Mouse (Mus musculus): ENCODE results near the gene Ankrd36. TPM values are rescaled to one million over a fixed set of nuclear protein-coding genes. Genes with fewer than 3 reads are reported as not detected.
"Not testable (repeated sequence)": the region's sequence is repeated elsewhere in the genome, so short reads cannot be mapped to it uniquely, and the experiment has no call there.

Gene Ankrd36
- polyA plus RNA-seq, 1 experiment from 2014 or later, result 0.15 TPM

- Histone ChIP-seq H3K9me3 (replicated peaks) (no peaks in the 10 kb centered on the region), H3K27ac (no peak overlapping the region), H3K4me1 (no peaks in the 10 kb centered on the region), H3K4me2 (replicated peaks) (no peak overlapping the region), H3K36me3 (no peaks in the 10 kb centered on the region), H3K27me3 (no peaks in the 10 kb centered on the region), H3K4me3 (no peak overlapping the region), H3K9ac (no peak overlapping the region)
- no peak for ATAC-seq (ENCODE audit: low FRiP score)
- WGBS, result 78% methylated on average over 6 of the region's 6 CpGs
Measured at GRCm38 (mm10) chr11:5596756-5597155, 27.3 kb downstream of the Ankrd36 start.

GRCm38 (mm10) chr11:5605421-5605820, 35.9 kb downstream of the Ankrd36 start:
- Histone ChIP-seq H3K9me3 (replicated peaks) (no peaks in the 10 kb centered on the region), H3K27me3 (no peaks in the 10 kb centered on the region), H3K9ac (no peak overlapping the region), H3K4me1 (no peaks in the 10 kb centered on the region), H3K27ac (no peak overlapping the region), H3K4me2 (replicated peaks) (no peak overlapping the region), H3K36me3 (no peaks in the 10 kb centered on the region), H3K4me3 (no peak overlapping the region)
- ATAC-seq (ENCODE audit: low FRiP score), result no peak
- 88% methylated on average over 3 of the region's 3 CpGs for WGBS

GRCm38 (mm10) chr11:5611918-5612317, 42.4 kb downstream of the Ankrd36 start:
- not testable (repeated sequence) for H3K27me3 ChIP-seq; H3K36me3 ChIP-seq; H3K4me1 ChIP-seq; H3K4me2 ChIP-seq (replicated peaks); H3K9ac ChIP-seq; ATAC-seq (ENCODE audit: low FRiP score); H3K9me3 ChIP-seq (replicated peaks); H3K27ac ChIP-seq; H3K4me3 ChIP-seq
- WGBS, result 77% methylated on average over 1 of the region's 1 CpGs

DNA sequence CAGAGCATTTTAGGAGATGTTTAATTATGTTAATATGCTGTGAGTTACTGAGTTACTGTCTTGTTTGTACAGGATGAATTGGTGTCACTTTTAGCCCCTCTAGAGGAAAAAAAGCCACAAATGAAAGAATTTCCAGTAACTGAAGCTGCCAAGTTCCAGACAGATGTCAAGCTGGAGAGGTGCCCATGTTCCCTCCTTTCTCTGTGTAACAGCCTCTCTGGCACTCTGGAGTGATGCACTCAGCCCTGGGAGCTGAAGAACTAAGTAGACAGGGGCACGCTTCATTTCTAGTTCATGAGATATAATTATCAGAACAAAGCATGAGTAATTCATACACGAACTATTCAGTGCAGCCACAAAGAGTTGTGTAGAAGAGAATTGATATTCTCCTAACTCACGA, 45.0 kb downstream of the Ankrd36 start:
- no peak overlapping the region for H3K27ac ChIP-seq
- no peak overlapping the region for H3K4me2 ChIP-seq (replicated peaks)
- no peaks in the 10 kb centered on the region for H3K36me3 ChIP-seq
- no peak for ATAC-seq (ENCODE audit: low FRiP score)
- H3K27me3 ChIP-seq, result no peaks in the 10 kb centered on the region
- WGBS, result 91% methylated on average over 3 of the region's 3 CpGs
- no peak overlapping the region for H3K9ac ChIP-seq
- H3K4me3 ChIP-seq, result no peak overlapping the region
- H3K9me3 ChIP-seq (replicated peaks), result no peaks in the 10 kb centered on the region
- no peaks in the 10 kb centered on the region for H3K4me1 ChIP-seq

- no peaks in the 10 kb centered on the region for H3K36me3 ChIP-seq
- 84% methylated on average over 4 of the region's 4 CpGs for WGBS
- no peak overlapping the region for H3K9ac ChIP-seq
- no peak overlapping the region for H3K27ac ChIP-seq
- no peaks in the 10 kb centered on the region for H3K9me3 ChIP-seq (replicated peaks)
- no peak for ATAC-seq (ENCODE audit: low FRiP score)
- no peaks in the 10 kb centered on the region for H3K4me1 ChIP-seq
- no peak overlapping the region for H3K4me3 ChIP-seq
- H3K4me2 ChIP-seq (replicated peaks), result no peak overlapping the region
- H3K27me3 ChIP-seq, result no peaks in the 10 kb centered on the region
Measured at GRCm38 (mm10) chr11:5625101-5625500, 55.6 kb downstream of the Ankrd36 start.

DNA sequence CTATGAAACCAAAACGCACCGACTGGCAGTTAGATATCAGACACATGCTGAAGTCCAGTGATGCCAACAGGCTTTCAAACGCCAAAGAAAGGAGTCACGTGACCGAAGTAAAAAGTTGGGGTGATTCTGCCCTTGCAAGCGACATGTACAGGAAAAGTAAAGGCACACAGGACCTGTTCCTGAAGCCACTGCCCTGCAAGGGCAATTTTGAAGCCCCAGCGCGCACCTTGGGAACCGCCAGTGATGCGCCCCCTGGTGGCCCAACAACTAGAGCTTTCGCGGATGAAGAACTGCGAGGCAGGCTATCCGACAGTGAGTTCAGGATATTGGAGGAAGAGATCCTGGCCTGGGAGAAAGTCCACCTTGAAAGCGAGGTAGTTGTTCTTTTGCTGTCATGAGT, 59.5 kb downstream of the Ankrd36 start:
- Histone ChIP-seq H3K36me3 (no peaks in the 10 kb centered on the region), H3K4me3 (no peak overlapping the region), H3K27ac (no peak overlapping the region), H3K4me1 (no peaks in the 10 kb centered on the region), H3K9me3 (replicated peaks) (no peaks in the 10 kb centered on the region), H3K27me3 (no peaks in the 10 kb centered on the region), H3K4me2 (replicated peaks) (no peak overlapping the region), H3K9ac (no peak overlapping the region)
- ATAC-seq (ENCODE audit: low FRiP score), result no peak
- WGBS, result 23% methylated on average over 15 of the region's 15 CpGs

DNA sequence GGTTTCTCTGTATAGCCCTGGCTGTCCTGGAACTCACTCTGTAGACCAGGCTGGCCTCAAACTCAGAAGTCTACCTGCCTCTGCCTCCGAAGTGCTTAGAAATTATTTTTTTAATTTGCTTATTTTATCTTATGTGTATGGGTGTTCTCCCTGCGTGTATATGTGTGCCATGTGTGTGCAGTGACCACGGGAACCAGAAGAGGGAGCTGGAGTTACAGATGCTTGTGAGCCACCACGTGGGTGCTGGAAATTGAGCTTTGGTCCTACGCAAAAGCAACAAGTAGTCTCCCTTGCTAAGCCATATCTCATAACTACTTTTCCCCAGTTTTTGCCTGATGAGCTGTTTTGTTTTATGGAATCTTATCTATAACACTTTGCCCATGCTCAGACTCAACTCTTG, 73.6 kb downstream of the Ankrd36 start:
- Histone ChIP-seq H3K27ac (no peak overlapping the region), H3K4me1 (no peaks in the 10 kb centered on the region), H3K36me3 (no peaks in the 10 kb centered on the region), H3K4me3 (no peak overlapping the region), H3K4me2 (replicated peaks) (no peak overlapping the region), H3K9ac (no peak overlapping the region), H3K27me3 (no peaks in the 10 kb centered on the region), H3K9me3 (replicated peaks) (no peaks in the 10 kb centered on the region)
- ATAC-seq (ENCODE audit: low FRiP score), result no peak
- WGBS, result 77% methylated on average over 5 of the region's 5 CpGs

DNA sequence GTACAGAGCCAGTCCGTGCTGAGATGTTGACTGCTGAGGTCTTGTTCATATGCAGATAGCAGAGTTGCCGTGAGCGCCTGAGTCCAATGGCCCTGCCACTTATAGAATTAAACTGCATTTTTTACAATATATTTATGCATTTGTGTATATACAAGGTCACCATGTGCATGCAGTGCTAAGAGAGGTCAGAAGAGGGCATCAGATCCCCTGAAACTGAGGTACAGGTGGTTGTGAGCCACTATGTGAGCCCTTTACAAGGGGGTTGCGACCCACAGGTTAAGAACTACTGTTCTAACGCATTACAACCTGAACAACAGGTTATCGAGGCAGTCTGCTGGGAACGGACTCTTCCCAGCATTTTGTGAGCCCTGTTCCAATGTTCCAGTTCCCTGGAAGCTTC, 80.8 kb downstream of the Ankrd36 start:
- Histone ChIP-seq H3K27me3 (no peaks in the 10 kb centered on the region), H3K36me3 (no peaks in the 10 kb centered on the region), H3K27ac (no peak overlapping the region), H3K4me3 (no peak overlapping the region), H3K9me3 (replicated peaks) (no peaks in the 10 kb centered on the region), H3K9ac (no peak overlapping the region), H3K4me2 (replicated peaks) (no peak overlapping the region), H3K4me1 (no peaks in the 10 kb centered on the region)
- no peak for ATAC-seq (ENCODE audit: low FRiP score)
- 64% methylated on average over 7 of the region's 7 CpGs for WGBS

DNA sequence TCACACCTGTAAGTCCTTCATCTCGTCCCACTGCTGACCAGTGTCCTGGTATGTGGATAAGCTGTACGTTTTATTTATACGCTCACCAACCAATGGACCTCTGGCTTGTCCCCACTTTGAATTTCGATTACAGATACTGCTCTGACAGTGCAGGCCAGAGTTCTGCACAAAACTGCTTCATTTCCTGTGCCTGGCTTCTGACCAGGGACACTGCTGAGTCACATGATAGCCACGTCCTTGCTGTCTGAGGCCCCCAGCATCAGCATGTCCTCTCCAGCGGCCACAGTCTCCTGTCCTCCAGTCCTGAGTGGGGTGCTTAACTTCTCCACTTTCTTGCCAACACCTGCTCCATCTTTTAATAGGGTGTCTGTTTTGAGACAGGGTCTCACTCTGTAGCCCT, 113.1 kb downstream of the Ankrd36 start:
- WGBS, result 73% methylated on average over 6 of the region's 6 CpGs
- no peak for ATAC-seq (ENCODE audit: low FRiP score)
- no peak overlapping the region for H3K4me3 ChIP-seq

GRCm38 (mm10) chr11:5684283-5684682, 114.8 kb downstream of the Ankrd36 start:
- no peak overlapping the region for H3K9ac ChIP-seq
- no peak overlapping the region for H3K27ac ChIP-seq
- WGBS, result 33% methylated on average over 7 of the region's 7 CpGs
- no peak overlapping the region for H3K4me3 ChIP-seq
- H3K9me3 ChIP-seq (replicated peaks), result no peaks in the 10 kb centered on the region
- no peaks in the 10 kb centered on the region for H3K4me1 ChIP-seq
- H3K4me2 ChIP-seq (replicated peaks), result no peak overlapping the region
- no peaks in the 10 kb centered on the region for H3K36me3 ChIP-seq
- H3K27me3 ChIP-seq, result no peaks in the 10 kb centered on the region
- no peak for ATAC-seq (ENCODE audit: low FRiP score)

More for the DNA sequence above, 113.1 kb downstream of the Ankrd36 start:
- H3K36me3 ChIP-seq, result no peaks in the 10 kb centered on the region
- H3K4me1 ChIP-seq, result no peaks in the 10 kb centered on the region
- H3K27me3 ChIP-seq, result no peaks in the 10 kb centered on the region
- H3K9ac ChIP-seq, result no peak overlapping the region
- no peak overlapping the region for H3K4me2 ChIP-seq (replicated peaks)
- no peak overlapping the region for H3K27ac ChIP-seq
- H3K9me3 ChIP-seq (replicated peaks), result no peaks in the 10 kb centered on the region

DNA sequence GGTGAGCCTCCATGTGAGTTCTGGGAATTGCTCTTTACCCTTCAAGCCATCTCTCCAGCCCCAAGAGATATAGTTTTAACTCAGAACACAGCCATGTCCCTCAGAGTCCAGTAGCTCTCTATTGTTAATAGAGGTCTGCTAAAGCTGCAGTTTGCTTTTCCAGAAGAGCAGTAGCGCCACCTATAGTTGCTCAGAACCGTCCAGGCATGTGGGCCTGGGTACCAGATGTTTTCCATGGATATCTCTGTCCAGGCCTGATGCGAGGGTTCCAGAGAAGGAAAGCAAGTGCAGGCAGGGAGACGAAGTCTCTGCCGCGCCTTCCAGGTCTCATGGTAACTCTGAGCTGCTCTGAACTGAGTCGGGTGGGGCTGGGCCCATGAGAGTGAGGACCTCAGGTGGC, 122.3 kb downstream of the Ankrd36 start:
- no peaks in the 10 kb centered on the region for H3K27me3 ChIP-seq
- 36% methylated on average over 7 of the region's 7 CpGs for WGBS
- H3K4me2 ChIP-seq (replicated peaks), result no peak overlapping the region
- no peaks in the 10 kb centered on the region for H3K36me3 ChIP-seq
- H3K4me1 ChIP-seq, result no peaks in the 10 kb centered on the region
- no peak for ATAC-seq (ENCODE audit: low FRiP score)
- H3K9ac ChIP-seq, result no peak overlapping the region
- H3K4me3 ChIP-seq, result no peak overlapping the region
- no peak overlapping the region for H3K27ac ChIP-seq
- 0 out of 2 replicates have a peak, but pooled peaks cover 7% of the 10 kb centered on the region for H3K9me3 ChIP-seq (replicated peaks)

GRCm38 (mm10) chr11:5700808-5701207, 131.3 kb downstream of the Ankrd36 start:
- peaks cover 20% of the 10 kb centered on the region for H3K36me3 ChIP-seq
- no peak overlapping the region for H3K4me3 ChIP-seq
- no peak for ATAC-seq (ENCODE audit: low FRiP score)
- 95% methylated on average over 7 of the region's 7 CpGs for WGBS
- H3K4me1 ChIP-seq, result peaks cover 4% of the 10 kb centered on the region
- H3K9me3 ChIP-seq (replicated peaks), result no peaks in the 10 kb centered on the region
- no peak overlapping the region for H3K4me2 ChIP-seq (replicated peaks)
- no peaks in the 10 kb centered on the region for H3K27me3 ChIP-seq
- H3K9ac ChIP-seq, result no peak overlapping the region
- no peak overlapping the region for H3K27ac ChIP-seq

- 73% methylated on average over 2 of the region's 2 CpGs for WGBS
- Histone ChIP-seq H3K9me3 (replicated peaks) (no peaks in the 10 kb centered on the region), H3K36me3 (peaks cover 20% of the 10 kb centered on the region), H3K27ac (no peak overlapping the region), H3K4me1 (peaks cover 8% of the 10 kb centered on the region), H3K4me3 (no peak overlapping the region), H3K9ac (no peak overlapping the region), H3K4me2 (replicated peaks) (no peak overlapping the region), H3K27me3 (no peaks in the 10 kb centered on the region)
- ATAC-seq (ENCODE audit: low FRiP score), result no peak
Measured at GRCm38 (mm10) chr11:5701300-5701699, 131.8 kb downstream of the Ankrd36 start.

GRCm38 (mm10) chr11:5701821-5702220, 132.3 kb downstream of the Ankrd36 start:
- Histone ChIP-seq H3K9ac (no peak overlapping the region), H3K36me3 (peaks cover 20% of the 10 kb centered on the region), H3K4me3 (no peak overlapping the region), H3K9me3 (replicated peaks) (no peaks in the 10 kb centered on the region), H3K27me3 (no peaks in the 10 kb centered on the region), H3K4me2 (replicated peaks) (no peak overlapping the region), H3K27ac (no peak overlapping the region), H3K4me1 (peaks cover 14% of the 10 kb centered on the region)
- ATAC-seq (ENCODE audit: low FRiP score), result no peak
- WGBS, result 97% methylated on average over 1 of the region's 1 CpGs

Data from hindbrain, embryonic 12.5 days (tissue).